Mouse (Mus musculus) liver, embryonic 14.5 days (tissue): ENCODE results near the gene Trp73. TPM values are rescaled to one million over a fixed set of nuclear protein-coding genes. Genes with fewer than 3 reads are reported as not detected.

ENCODE experiments used
- ATAC-seq: fragments of 200-750 bp; cut with Nextera tagmentation; 2 replicates; pipeline ENCODE4 v1.8.0; 2017; ENCODE audit warnings: moderate number of reproducible peaks, mild to moderate bottlenecking, moderate library complexity; ENCODE audit not compliant: insufficient read depth
- DNase-seq, 3 experiments: peaks; one replicate each; pipeline ENCODE4 v3.0.0-alpha.2; 2012 to 2013; ENCODE audit warnings: low read depth in 3 of 3, low spot score in 3 of 3
- H3K27ac ChIP-seq: fragments of 300-500 bp; sonication (generic); 2 replicates; pipeline ENCODE4 v1.5.1; 2014; ENCODE audit warnings: moderate library complexity, mild to moderate bottlenecking, control low read depth, inconsistent platforms
- H3K27me3 ChIP-seq: fragments of 300-500 bp; sonication (generic); 2 replicates; pipeline ENCODE4 v1.6.1; 2014; ENCODE audit warnings: mild to moderate bottlenecking, low read length, moderate library complexity; ENCODE audit not compliant: control insufficient read depth, insufficient read depth
- H3K36me3 ChIP-seq: fragments of 300-500 bp; sonication (generic); replicated peaks from 2 replicates; pipeline ENCODE4 v1.6.1; 2014; ENCODE audit warnings: low read depth; ENCODE audit not compliant: control insufficient read depth, insufficient read depth
- H3K4me1 ChIP-seq, 2 experiments: fragments of 200-500 bp in 1 of 2; fragments of 300-500 bp in 1 of 2; sonication (generic) in 1 of 2; replicated peaks; 2 replicates each; pipeline ENCODE4 v1.6.1; 2012 to 2014; ENCODE audit warnings: antibody characterized with exemption in 1 of 2, inconsistent platforms in 1 of 2, low read length in 1 of 2; ENCODE audit not compliant: control insufficient read depth in 2 of 2, insufficient read depth in 2 of 2
- H3K4me2 ChIP-seq: fragments of 300-500 bp; sonication (generic); 2 replicates; pipeline ENCODE4 v1.6.1; 2014; ENCODE audit warnings: low read depth, mild to moderate bottlenecking, control low read depth, moderate library complexity
- H3K4me3 ChIP-seq, 2 experiments: fragments of 200-500 bp in 1 of 2; fragments of 300-500 bp in 1 of 2; sonication (generic) in 1 of 2; 2 replicates each; pipeline ENCODE4 v1.5.1; 2012 to 2014; ENCODE audit warnings: low read depth in 2 of 2, low read length in 2 of 2, mild to moderate bottlenecking in 2 of 2, control low read depth in 1 of 2, inconsistent platforms in 1 of 2, moderate library complexity in 1 of 2; ENCODE audit not compliant: insufficient read depth in 1 of 2
- H3K9ac ChIP-seq: fragments of 300-500 bp; sonication (generic); replicated peaks from 2 replicates; pipeline ENCODE4 v1.6.1; 2014; ENCODE audit warnings: mild to moderate bottlenecking, control low read depth, moderate library complexity
- H3K9me3 ChIP-seq: fragments of 300-500 bp; sonication (generic); 2 replicates; pipeline ENCODE4 v1.6.1; 2016; ENCODE audit warnings: low read length, mixed read lengths; ENCODE audit not compliant: control insufficient read depth
- CTCF ChIP-seq: IDR thresholded peaks from 2 replicates; pipeline ENCODE4 v1.5.1; 2016; ENCODE audit warnings: antibody characterized with exemption, low read depth, control low read depth
- EP300 ChIP-seq: IDR thresholded peaks from 2 replicates; pipeline ENCODE4 v1.6.1; 2016; ENCODE audit warnings: antibody characterized with exemption, low read depth
- WGBS: fragments of 180-500 bp; shearing (Covaris S2); extraction: QIAGEN DNeasy Blood & Tissue Kit; methylation state at CpG from one replicate; pipeline ENCODE4 v1.1.7; 2014; ENCODE audit not compliant: insufficient replicate concordance; 5-methylcytosine and 5-hydroxymethylcytosine counted together
- polyA plus RNA-seq, 2 experiments: library from polyadenylated mRNA; depleted of rRNA in 1 of 2; stranded (reverse) in 1 of 2; unstranded in 1 of 2; fragments of >200 nt; fragmentation: Nextera tagmentation in 1 of 2; extraction: Ambion mirVana in 1 of 2; gene quantifications; 2 replicates each; pipeline versions ENCODE4 v1.2.1 to v1.2.3; 2012 to 2014

The Trp73 gene
- polyA plus RNA-seq (2012; rRNA removed) (0.01 TPM in 2 replicates), polyA plus RNA-seq (2014; fragmentation: Nextera tagmentation; extraction: Ambion mirVana) (0.06 TPM in 1 of 2 replicates, not detected in the other)

DNA sequence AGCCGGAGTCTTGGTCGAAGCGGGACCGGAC lies at the start of gene Trp73:
TSS of gene Trp73 (minus strand) at position 27 of the 31 bp plus-strand sequence.
- Histone ChIP-seq H3K4me1 (peaks cover 8 to 9% of the 10 kb centered on the region in 2 experiments), H3K9ac (no peak within 1 kb of the TSS), H3K27ac (no peak within 1 kb of the TSS), H3K9me3 (no peaks in the 10 kb centered on the region), H3K4me3 (peak within 1 kb of the TSS in 1 of 2 experiments; percentile 38; a peak in 2 of 4 replicates), H3K4me2 (peak within 1 kb of the TSS; percentile 45), H3K36me3 (no peaks in the 10 kb centered on the region), H3K27me3 (peaks cover 58% of the 10 kb centered on the region)
- 0% methylated on average over 4 of the region's 4 CpGs for WGBS
- ATAC-seq (no peak), DNase-seq (no peak)
- TF ChIP-seq CTCF (no peak), EP300 (no peak)

DNA sequence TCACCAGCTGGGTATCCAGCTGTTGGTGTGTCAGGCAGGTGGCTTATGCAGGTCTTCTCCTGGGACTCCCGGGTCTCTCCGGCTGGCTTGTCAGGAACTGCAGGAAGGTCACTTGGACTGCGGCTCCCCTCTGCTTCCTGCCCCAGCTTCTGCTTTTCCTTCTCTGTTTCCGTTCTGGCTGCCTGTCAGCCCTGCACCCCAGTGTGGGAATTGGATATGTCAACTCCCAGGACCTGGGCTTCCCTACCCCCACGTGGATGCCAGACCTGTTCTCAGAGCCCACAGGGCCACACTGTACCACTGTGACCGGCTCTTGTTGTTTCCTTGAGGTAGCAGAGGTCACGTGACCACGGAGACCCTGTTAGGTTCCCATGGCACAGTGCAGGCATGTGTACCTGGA lies 48.9 kb upstream of the Trp73 start:
- Histone ChIP-seq H3K27me3 (no peaks in the 10 kb centered on the region), H3K4me3 (no peak overlapping the region), H3K9ac (no peak overlapping the region), H3K36me3 (no peaks in the 10 kb centered on the region), H3K4me2 (no peak overlapping the region), H3K4me1 (no peaks in the 10 kb centered on the region), H3K9me3 (no peaks in the 10 kb centered on the region), H3K27ac (no peak overlapping the region)
- ATAC-seq: no peak
- DNase-seq: no peak
- 13% methylated on average over 8 of the region's 8 CpGs for WGBS
- TF ChIP-seq EP300 (no peak), CTCF (no peak)

- 39% methylated on average over 11 of the region's 11 CpGs for WGBS
- Histone ChIP-seq H3K27me3 (no peaks in the 10 kb centered on the region), H3K4me1 (no peaks in the 10 kb centered on the region), H3K36me3 (no peaks in the 10 kb centered on the region), H3K4me2 (no peak overlapping the region), H3K27ac (no peak overlapping the region), H3K4me3 (no peak overlapping the region), H3K9ac (no peak overlapping the region), H3K9me3 (no peaks in the 10 kb centered on the region)
- TF ChIP-seq CTCF (no peak), EP300 (no peak)
- ATAC-seq (peak; percentile 22; the same call in 1 of the 2 replicates), DNase-seq (no peak)
Observed at GRCm38 (mm10) chr4:154186002-154186537, 46.1 kb upstream of the Trp73 start.

DNA sequence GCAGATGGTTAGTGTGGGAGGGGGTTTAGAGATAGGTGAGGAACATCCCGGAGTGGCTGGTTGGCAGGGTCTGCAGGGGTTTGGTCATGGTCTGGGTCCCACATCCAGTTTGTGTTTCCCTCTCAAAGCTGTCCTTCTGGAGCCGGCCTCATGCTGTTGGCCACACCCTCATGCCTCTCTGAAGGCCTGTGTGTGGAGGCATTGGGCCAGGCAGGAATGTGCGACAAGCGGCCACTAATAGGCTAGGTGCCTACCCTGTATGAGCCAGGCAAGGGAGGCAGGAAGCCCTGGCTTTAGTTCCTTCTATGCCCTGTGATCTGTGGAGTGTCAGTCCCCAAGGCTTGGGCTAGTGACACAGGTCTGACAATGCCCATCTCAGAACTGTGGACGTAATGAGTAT lies 45.0 kb upstream of the Trp73 start:
- TF ChIP-seq EP300 (no peak), CTCF (no peak)
- 60% methylated on average over 5 of the region's 5 CpGs for WGBS
- no peak for ATAC-seq
- no peaks in the 10 kb centered on the region for H3K27me3 ChIP-seq
- no peaks in the 10 kb centered on the region for H3K9me3 ChIP-seq
- H3K36me3 ChIP-seq: no peaks in the 10 kb centered on the region
- H3K4me3 ChIP-seq: no peak overlapping the region
- no peak overlapping the region for H3K9ac ChIP-seq
- H3K27ac ChIP-seq: no peak overlapping the region
- no peak for DNase-seq
- H3K4me1 ChIP-seq: no peaks in the 10 kb centered on the region
- H3K4me2 ChIP-seq: no peak overlapping the region

DNA sequence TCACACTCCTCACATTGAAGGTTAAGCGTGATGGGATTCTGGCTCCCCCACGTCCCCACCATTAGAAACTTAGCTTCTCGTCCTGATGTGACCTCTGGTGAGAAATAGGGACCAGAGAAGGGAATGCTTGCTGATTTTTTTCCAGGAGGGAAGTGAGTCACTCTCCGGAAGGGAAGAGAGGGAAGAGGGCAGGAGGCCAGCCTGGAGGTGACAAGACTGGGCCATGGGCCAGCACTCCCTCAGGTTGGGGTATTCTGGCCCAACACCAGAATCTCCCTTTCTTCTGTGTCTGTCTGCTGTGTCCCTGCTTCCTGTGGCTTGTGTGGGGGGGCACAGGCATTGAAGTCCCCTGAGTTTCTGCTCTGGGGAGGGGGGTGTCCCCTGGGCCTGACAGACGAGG lies 43.6 kb upstream of the Trp73 start:
- no peaks in the 10 kb centered on the region for H3K27me3 ChIP-seq
- 39% methylated on average over 5 of the region's 5 CpGs for WGBS
- H3K9me3 ChIP-seq: no peaks in the 10 kb centered on the region
- no peaks in the 10 kb centered on the region for H3K36me3 ChIP-seq
- DNase-seq (no peak), ATAC-seq (no peak)
- no peak overlapping the region for H3K4me3 ChIP-seq
- no peak overlapping the region for H3K4me2 ChIP-seq
- H3K9ac ChIP-seq: no peak overlapping the region
- TF ChIP-seq EP300: no peak
- TF ChIP-seq CTCF: no peak
- no peak overlapping the region for H3K27ac ChIP-seq
- H3K4me1 ChIP-seq: no peaks in the 10 kb centered on the region
